Mouse (Mus musculus) lung, postnatal 25 days (tissue): Measurements from ENCODE around the gene Aak1.

Experiments used
- DNase-seq: peaks from one replicate; pipeline ENCODE4 v3.0.0; 2022; ENCODE audit warnings: low spot score

Gene Aak1

GRCm38 (mm10) chr6:86963987-86964685 is 114.8 kb downstream of the Aak1 start:
- DNase-seq: no peak

DNA sequence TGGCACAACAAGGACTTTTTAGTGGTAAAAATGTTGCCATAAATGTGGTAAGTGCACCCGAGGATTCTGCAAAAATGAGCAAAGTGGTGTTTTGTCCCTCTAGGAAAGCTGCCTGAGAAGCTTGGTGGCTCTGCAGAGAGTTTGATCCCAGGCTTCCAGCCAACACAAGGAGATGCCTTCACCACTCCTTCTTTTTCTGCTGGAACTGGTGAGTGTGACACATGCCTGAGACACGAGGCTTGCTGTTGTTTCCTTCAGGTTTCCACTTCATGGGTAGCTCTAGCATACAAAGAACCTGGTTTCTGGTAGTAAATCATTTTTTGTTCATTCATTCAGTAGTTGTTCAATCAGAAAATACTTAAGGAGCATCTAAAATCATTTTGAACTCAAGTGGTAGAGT is 117.8 kb downstream of the Aak1 start:
- no peak for DNase-seq

DNA sequence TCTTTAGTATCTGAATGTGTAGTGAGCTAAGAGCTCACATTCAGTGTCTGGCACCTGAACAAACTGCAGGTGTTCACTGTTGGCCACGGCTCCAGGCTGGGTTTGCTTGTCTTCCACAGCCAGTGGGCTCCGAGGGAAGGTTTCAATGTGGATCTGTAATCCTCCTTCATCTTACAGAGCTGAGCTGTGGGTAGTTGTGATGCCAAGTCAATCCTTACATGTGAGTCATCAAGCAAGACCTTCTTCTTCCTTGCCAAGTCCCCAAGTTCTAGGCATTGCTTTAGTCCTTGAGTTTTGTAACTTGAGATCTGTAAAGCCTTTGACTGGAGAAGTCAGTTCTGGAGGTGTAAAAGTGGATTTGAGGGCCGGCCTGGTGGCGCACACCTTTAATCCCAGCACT is 124.6 kb downstream of the Aak1 start:
- DNase-seq: no peak

GRCm38 (mm10) chr6:86978156-86978908 is 129.0 kb downstream of the Aak1 start:
- DNase-seq: no peak

DNA sequence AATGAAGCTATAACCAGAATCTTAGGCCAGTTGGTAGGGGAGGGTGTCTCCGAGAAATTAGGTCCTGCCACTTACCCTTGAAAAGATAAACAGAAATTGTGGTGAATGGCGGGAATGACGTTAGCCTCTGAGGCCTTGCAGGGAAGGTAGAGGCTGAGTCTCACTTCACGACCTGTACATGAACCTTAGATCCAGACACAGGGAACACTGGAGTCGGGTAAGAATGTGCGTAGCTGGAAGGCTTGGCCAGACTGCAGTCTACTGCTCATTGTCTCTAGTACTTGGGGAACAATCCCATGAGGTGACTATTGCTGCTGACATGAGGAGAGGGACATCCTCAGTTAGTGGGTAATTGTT is 129.6 kb downstream of the Aak1 start:
- no peak for DNase-seq

GRCm38 (mm10) chr6:86981206-86981605 is 131.9 kb downstream of the Aak1 start:
- no peak for DNase-seq

DNA sequence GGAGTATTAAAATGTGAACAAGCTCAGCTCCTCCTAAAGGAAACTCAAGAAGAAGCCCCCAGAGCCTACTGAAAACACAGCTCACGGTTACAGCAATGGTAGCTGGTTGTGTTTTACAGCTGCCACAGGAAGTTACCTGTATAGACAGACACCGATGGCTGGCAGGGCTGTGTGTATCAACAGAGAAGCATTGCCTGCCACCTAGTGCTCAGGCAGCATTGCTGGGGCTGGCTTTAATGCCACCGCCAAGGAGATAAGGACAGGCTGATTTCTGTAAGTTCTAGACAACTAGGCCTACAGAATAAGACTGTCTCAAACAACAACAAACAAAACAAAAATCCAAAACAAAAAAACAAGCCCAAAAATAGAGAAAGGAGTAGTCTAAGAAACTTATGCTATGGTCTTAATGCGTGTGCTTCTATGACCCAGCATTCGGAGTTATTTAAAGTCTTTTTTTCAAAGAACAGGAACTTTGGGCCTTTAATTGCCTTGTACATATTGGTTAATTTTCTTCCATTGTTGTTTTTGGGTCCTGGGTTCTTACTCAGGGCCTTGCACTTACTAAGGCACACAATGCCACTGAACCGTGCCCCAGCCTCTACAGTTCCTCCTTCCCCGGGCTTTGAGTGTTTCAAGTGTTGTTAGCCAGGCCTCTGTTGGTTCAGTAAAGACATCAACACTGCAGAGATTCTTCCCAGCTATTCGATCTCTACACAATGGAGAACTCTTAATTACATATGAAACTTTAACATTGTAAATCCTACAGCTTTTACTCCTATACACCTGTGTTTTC is 136.2 kb downstream of the Aak1 start:
- no peak for DNase-seq

- no peak for DNase-seq
Observed at GRCm38 (mm10) chr6:86989576-86989975, 140.3 kb downstream of the Aak1 start.

GRCm38 (mm10) chr6:86991041-86991440 is 141.7 kb downstream of the Aak1 start:
- DNase-seq: peak; percentile 63

- DNase-seq: no peak
Observed at GRCm38 (mm10) chr6:86992349-86992748, 143.0 kb downstream of the Aak1 start.

DNA sequence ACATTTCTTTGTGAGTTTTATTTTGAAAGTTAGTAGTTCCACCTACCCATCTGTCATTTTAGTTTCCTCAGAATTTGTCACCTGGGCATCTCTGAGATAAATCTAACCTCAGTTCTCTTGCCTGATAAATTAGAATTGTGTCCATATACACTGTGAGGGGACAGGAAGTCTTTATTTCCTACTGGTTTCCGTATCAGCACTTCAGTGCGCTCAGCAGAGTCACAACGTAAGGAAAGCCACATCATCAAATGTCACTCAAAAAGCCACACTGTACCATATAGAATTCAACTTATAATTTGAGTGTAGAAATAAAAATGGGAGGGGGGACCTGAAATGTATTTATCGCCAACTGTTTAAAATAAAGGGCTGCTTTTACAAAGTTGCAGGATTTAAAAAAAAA is 144.9 kb downstream of the Aak1 start:
- DNase-seq: no peak

DNA sequence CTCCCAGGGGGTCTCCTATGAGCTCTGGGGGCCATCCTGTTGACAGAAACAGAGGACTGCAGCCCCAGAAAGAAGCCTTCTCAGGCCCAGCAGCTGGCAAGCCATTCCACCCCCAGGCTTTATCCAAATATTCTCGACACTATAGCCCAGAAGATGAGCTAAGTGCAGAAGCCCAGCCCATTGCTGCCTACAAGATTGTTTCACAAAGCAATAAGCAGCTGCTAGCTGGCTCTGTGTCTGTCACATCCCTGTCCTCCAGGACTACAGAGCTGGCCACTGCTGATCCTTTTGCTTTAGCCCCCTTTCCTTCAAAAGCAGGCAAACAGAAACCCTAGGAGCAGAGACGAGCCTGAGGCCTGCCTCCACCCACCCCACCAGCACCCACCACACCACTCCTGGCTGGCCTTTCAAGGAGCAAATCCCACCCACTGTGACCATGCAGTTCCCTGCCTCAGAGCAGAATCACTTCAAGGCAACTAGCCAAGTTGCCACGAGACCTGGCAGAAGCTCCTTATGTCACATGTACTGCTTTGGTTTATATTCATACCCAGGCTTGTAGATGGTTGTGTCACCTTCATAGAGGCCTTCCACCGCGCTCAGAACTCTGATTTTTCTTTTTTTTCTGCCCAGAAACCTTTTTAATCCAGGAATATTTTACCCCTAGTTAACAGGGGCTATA is 147.5 kb downstream of the Aak1 start:
- no peak for DNase-seq

- no peak for DNase-seq
Observed at GRCm38 (mm10) chr6:86997360-86997759, 148.0 kb downstream of the Aak1 start.

GRCm38 (mm10) chr6:87001995-87002394 is 152.7 kb downstream of the Aak1 start:
- DNase-seq: no peak

DNA sequence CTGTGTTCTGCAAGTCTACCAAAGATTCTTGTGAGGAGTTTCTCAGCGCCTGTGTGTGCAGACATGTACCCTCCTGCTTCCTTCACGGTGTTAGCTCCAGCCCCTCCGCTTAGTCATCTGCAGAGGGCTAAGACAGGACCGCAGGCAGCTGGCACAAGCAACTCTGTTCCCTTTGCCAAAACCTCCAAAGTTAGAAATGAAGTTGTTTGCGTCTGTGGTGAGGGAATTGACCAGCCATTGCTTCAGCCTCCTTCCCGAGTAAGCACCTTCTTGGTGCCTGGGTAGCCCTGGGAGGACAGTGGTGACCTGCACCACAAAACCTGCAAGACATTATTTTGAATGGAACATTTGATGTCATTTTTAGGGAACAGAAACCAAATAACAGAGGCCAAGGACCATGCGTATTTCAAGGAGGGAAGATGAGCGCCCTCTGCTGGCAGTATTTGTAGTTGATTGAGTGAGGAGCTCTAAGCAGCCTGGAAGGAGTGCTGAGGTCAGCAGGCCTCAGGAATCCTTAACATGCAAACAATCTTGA is 153.3 kb downstream of the Aak1 start:
- DNase-seq: peak; percentile 88

- no peak for DNase-seq
Observed at GRCm38 (mm10) chr6:87004099-87004498, 154.8 kb downstream of the Aak1 start.

GRCm38 (mm10) chr6:87005577-87005976 is 156.3 kb downstream of the Aak1 start:
- no peak for DNase-seq

GRCm38 (mm10) chr6:87008887-87009286 is 159.6 kb downstream of the Aak1 start, which contains the start of gene Nfu1:
Gene Nfu1, plus strand, starts transcription at chr6:87009236.
- no peak for DNase-seq

- DNase-seq: peak; percentile 95
Observed at GRCm38 (mm10) chr6:87009692-87010328, 160.5 kb downstream of the Aak1 start.

- no peak for DNase-seq
Observed at GRCm38 (mm10) chr6:87016916-87017315, 167.6 kb downstream of the Aak1 start.

GRCm38 (mm10) chr6:87018874-87019273 is 169.6 kb downstream of the Aak1 start:
- DNase-seq: no peak
